Mouse (Mus musculus) cerebellum, adult 2 months (tissue): ENCODE data around the gene Spag8. TPM values are rescaled to one million over a fixed set of nuclear protein-coding genes. Genes with fewer than 3 reads are reported as not detected.

ENCODE experiments used
- DNase-seq, 2 experiments: peaks; one replicate each; pipeline ENCODE4 v3.0.0; 2021
- H3K27ac ChIP-seq: fragments of 200-500 bp; 2 replicates; pipeline ENCODE4 v1.5.1; 2012; ENCODE audit warnings: low read length, control low read depth, inconsistent platforms; ENCODE audit not compliant: insufficient read depth
- H3K27me3 ChIP-seq: fragments of 200-500 bp; 2 replicates; pipeline ENCODE4 v1.6.1; 2012; ENCODE audit warnings: inconsistent platforms, mild to moderate bottlenecking, low read length, moderate library complexity; ENCODE audit not compliant: control insufficient read depth, insufficient read depth
- H3K4me1 ChIP-seq: fragments of 200-500 bp; 2 replicates; pipeline ENCODE4 v1.6.1; 2011; ENCODE audit warnings: low read length; ENCODE audit not compliant: control insufficient read depth, insufficient read depth
- H3K4me3 ChIP-seq: fragments of 200-500 bp; replicated peaks from 2 replicates; pipeline ENCODE3; 2011; ENCODE audit warnings: mild to moderate bottlenecking, low read depth, low read length, control low read depth; ENCODE audit not compliant: insufficient read depth
- CTCF ChIP-seq: fragments of 200-500 bp; IDR thresholded peaks from 2 replicates; pipeline ENCODE4 v1.5.1; 2011; ENCODE audit warnings: low read depth, mild to moderate bottlenecking, control low read depth, low read length, moderate library complexity, borderline replicate concordance; ENCODE audit not compliant: insufficient read depth
- POLR2A ChIP-seq: fragments of 200-500 bp; IDR thresholded peaks from 2 replicates; pipeline ENCODE4 v1.6.1; 2011; ENCODE audit warnings: low read length, control low read depth, borderline replicate concordance; ENCODE audit not compliant: insufficient read depth
- WGBS: fragments of 180-500 bp; shearing (Covaris S2); methylation state at CpG from one replicate; pipeline ENCODE4 v1.1.7; 2018; 5-methylcytosine and 5-hydroxymethylcytosine counted together
- polyA plus RNA-seq: library from polyadenylated mRNA; depleted of rRNA; stranded (reverse); fragments of >200 nt; gene quantifications from 2 replicates; pipeline ENCODE4 v1.2.3, GENCODE M21; 2012; rRNA removed

Gene Spag8
- polyA plus RNA-seq, result 3.8 and 5.7 TPM in 2 replicates

GRCm38 (mm10) chr4:43653161-43654015 is at the start of gene Spag8:
Spag8 (minus strand) TSS chr4:43653594.
- peaks cover 3% of the 10 kb centered on the region; the same call in 1 of the 2 replicates for H3K4me1 ChIP-seq
- WGBS, result 21% methylated on average over 24 of the region's 24 CpGs
- TF ChIP-seq POLR2A, result no peak
- no peak for TF ChIP-seq CTCF
- H3K27ac ChIP-seq, result no peak within 1 kb of the TSS
- no peaks in the 10 kb centered on the region for H3K27me3 ChIP-seq
- peak; percentile 10 to 19 for DNase-seq
- H3K4me3 ChIP-seq, result no peak within 1 kb of the TSS

GRCm38 (mm10) chr4:43700707-43701106 is 47.3 kb upstream of the Spag8 start, which contains the start of gene Olfr70:
Olfr70 (minus strand) TSS chr4:43700807.
- Histone ChIP-seq H3K4me1 (peaks cover 14% of the 10 kb centered on the region), H3K27ac (no peak within 1 kb of the TSS), H3K27me3 (no peaks in the 10 kb centered on the region), H3K4me3 (no peak within 1 kb of the TSS)
- 94% methylated on average over 6 of the region's 6 CpGs for WGBS
- TF ChIP-seq CTCF (no peak), POLR2A (no peak)
- no peak for DNase-seq

GRCm38 (mm10) chr4:43696561-43696960 is 43.2 kb upstream of the Spag8 start:
- peak; percentile 63 to 76 for DNase-seq
- H3K27me3 ChIP-seq, result no peaks in the 10 kb centered on the region
- H3K4me1 ChIP-seq, result peaks cover 21% of the 10 kb centered on the region
- TF ChIP-seq POLR2A (no peak), CTCF (no peak)
- no peak overlapping the region for H3K27ac ChIP-seq
- 22% methylated on average over 13 of the region's 13 CpGs for WGBS
- no peak overlapping the region for H3K4me3 ChIP-seq

- no peaks in the 10 kb centered on the region for H3K27me3 ChIP-seq
- no peak overlapping the region for H3K4me3 ChIP-seq
- peaks cover 27% of the 10 kb centered on the region for H3K4me1 ChIP-seq
- 60% methylated on average over 9 of the region's 9 CpGs for whole genome bisulfite sequencing
- no peak overlapping the region for H3K27ac ChIP-seq
- TF ChIP-seq POLR2A, result no peak
- no peak for TF ChIP-seq CTCF
- DNase-seq, result no peak
Observed at GRCm38 (mm10) chr4:43695249-43695671, 41.9 kb upstream of the Spag8 start.

- Histone ChIP-seq H3K27me3 (no peaks in the 10 kb centered on the region), H3K4me3 (no peak overlapping the region), H3K4me1 (peaks cover 33% of the 10 kb centered on the region), H3K27ac (no peak overlapping the region)
- WGBS, result 100% methylated on average over 1 of the region's 1 CpGs
- no peak for DNase-seq
- TF ChIP-seq CTCF (no peak), POLR2A (no peak)
Observed at GRCm38 (mm10) chr4:43694439-43695248, 41.2 kb upstream of the Spag8 start.

GRCm38 (mm10) chr4:43693806-43694241 is 40.4 kb upstream of the Spag8 start:
- Histone ChIP-seq H3K27ac (no peak overlapping the region), H3K4me1 (peaks cover 37% of the 10 kb centered on the region), H3K27me3 (no peaks in the 10 kb centered on the region), H3K4me3 (no peak overlapping the region)
- 40% methylated on average over 5 of the region's 5 CpGs for WGBS
- TF ChIP-seq POLR2A (no peak), CTCF (no peak)
- peak in 1 of 2 experiments; percentile 57 for DNase-seq

GRCm38 (mm10) chr4:43691026-43691425 is 37.6 kb upstream of the Spag8 start:
- peaks cover 25% of the 10 kb centered on the region for H3K4me1 ChIP-seq
- DNase-seq, result no peak
- H3K27me3 ChIP-seq, result no peaks in the 10 kb centered on the region
- no peak overlapping the region for H3K27ac ChIP-seq
- no peak for TF ChIP-seq CTCF
- no peak for TF ChIP-seq POLR2A
- WGBS, result 50% methylated on average over 5 of the region's 5 CpGs
- no peak overlapping the region for H3K4me3 ChIP-seq

GRCm38 (mm10) chr4:43690021-43690420 is 36.6 kb upstream of the Spag8 start:
- no peak for DNase-seq
- TF ChIP-seq CTCF (no peak), POLR2A (no peak)
- WGBS, result 27% methylated on average over 17 of the region's 17 CpGs
- Histone ChIP-seq H3K27me3 (no peaks in the 10 kb centered on the region), H3K27ac (no peak overlapping the region), H3K4me3 (no peak overlapping the region), H3K4me1 (peaks cover 25% of the 10 kb centered on the region)
